Mouse (Mus musculus) neural tube, embryonic 12.5 days (tissue): ENCODE results near the gene Sapcd2. TPM values are rescaled to one million over a fixed set of nuclear protein-coding genes. Genes with fewer than 3 reads are reported as not detected.

Source experiments
- polyA plus RNA-seq: library from polyadenylated mRNA; unstranded; fragments of >200 nt; fragmentation: Nextera tagmentation; extraction: Ambion mirVana; gene quantifications from 2 replicates; pipeline ENCODE4 v1.2.1, GENCODE M21; 2016

The Sapcd2 gene
- polyA plus RNA-seq, 1 experiment from 2014 or later = 38.1 TPM

Other genes starting within 250 kb of the Sapcd2 start
- 96.8 and 97.4 TPM in 2 replicates for gene Nrarp, start 191.6 kb upstream of the Sapcd2 start, polyA plus RNA-seq
- gene Tor4a, start 175.4 kb upstream of the Sapcd2 start, polyA plus RNA-seq = 1.5 and 1.8 TPM in 2 replicates
- 104 and 106 TPM in 2 replicates for gene Nelfb, start 160.8 kb upstream of the Sapcd2 start, polyA plus RNA-seq
- gene Stpg3, start 157.7 kb upstream of the Sapcd2 start, polyA plus RNA-seq = not detected in 2 replicates
- not detected in 2 replicates for gene Fam166a, start 153.6 kb upstream of the Sapcd2 start, polyA plus RNA-seq
- gene Tubb4b, start 147.6 kb upstream of the Sapcd2 start, polyA plus RNA-seq = 424 and 437 TPM in 2 replicates
- not detected in 2 replicates for gene Slc34a3, start 138.0 kb upstream of the Sapcd2 start, polyA plus RNA-seq
- not detected in 2 replicates for gene Rnf224, start 135.5 kb upstream of the Sapcd2 start, polyA plus RNA-seq
- 46.1 and 47.5 TPM in 2 replicates for gene Rnf208, start 130.1 kb upstream of the Sapcd2 start, polyA plus RNA-seq
- gene Cysrt1, start 129.9 kb upstream of the Sapcd2 start, polyA plus RNA-seq = 0.30 TPM in 1 of 2 replicates, not detected in the other
- gene AL732309.1, start 125.5 kb upstream of the Sapcd2 start, polyA plus RNA-seq = 5.2 and 6.4 TPM in 2 replicates
- 20.3 and 22.4 TPM in 2 replicates for gene Tmem203, start 116.9 kb upstream of the Sapcd2 start, polyA plus RNA-seq
- gene Tprn, start 109.7 kb upstream of the Sapcd2 start, polyA plus RNA-seq = 14.4 and 15.2 TPM in 2 replicates
- 201 and 204 TPM in 2 replicates for gene Ssna1, start 99.9 kb upstream of the Sapcd2 start, polyA plus RNA-seq
- 142 and 144 TPM in 2 replicates for gene Anapc2, start 99.8 kb upstream of the Sapcd2 start, polyA plus RNA-seq
- gene Tmem210, start 84.2 kb upstream of the Sapcd2 start, polyA plus RNA-seq = not detected in 2 replicates
- not detected in 2 replicates for gene Lrrc26, start 82.4 kb upstream of the Sapcd2 start, polyA plus RNA-seq
- 8.1 and 11.3 TPM in 2 replicates for gene Grin1, start 53.1 kb upstream of the Sapcd2 start, polyA plus RNA-seq
- gene Man1b1, start 40.0 kb upstream of the Sapcd2 start, polyA plus RNA-seq = 70.3 and 71.7 TPM in 2 replicates
- 21.2 and 24.5 TPM in 2 replicates for gene Dpp7, start 16.0 kb upstream of the Sapcd2 start, polyA plus RNA-seq
- 5.6 and 7.2 TPM in 2 replicates for gene Uap1l1, start 6.6 kb upstream of the Sapcd2 start, polyA plus RNA-seq
- gene Entpd2, start 23.6 kb downstream of the Sapcd2 start, polyA plus RNA-seq = 0.75 and 1.5 TPM in 2 replicates
- gene Npdc1, start 27.0 kb downstream of the Sapcd2 start, polyA plus RNA-seq = 241 and 266 TPM in 2 replicates
- gene Fut7, start 50.9 kb downstream of the Sapcd2 start, polyA plus RNA-seq = 0.09 and 0.29 TPM in 2 replicates
- gene Abca2, start 56.4 kb downstream of the Sapcd2 start, polyA plus RNA-seq = 10.0 and 10.2 TPM in 2 replicates
- gene Clic3, start 84.5 kb downstream of the Sapcd2 start, polyA plus RNA-seq = 1.7 and 2.3 TPM in 2 replicates
- 49.5 and 52.5 TPM in 2 replicates for gene Paxx, start 88.8 kb downstream of the Sapcd2 start, polyA plus RNA-seq
- gene Ptgds, start 97.7 kb downstream of the Sapcd2 start, polyA plus RNA-seq = 1.1 and 1.4 TPM in 2 replicates
- not detected in 2 replicates for gene Lcn12, start 121.6 kb downstream of the Sapcd2 start, polyA plus RNA-seq
- gene Fbxw5, start 128.4 kb downstream of the Sapcd2 start, polyA plus RNA-seq = 107 and 118 TPM in 2 replicates
- 5.3 and 6.1 TPM in 2 replicates for gene C8g, start 129.4 kb downstream of the Sapcd2 start, polyA plus RNA-seq
- 26.9 and 28.0 TPM in 2 replicates for gene Traf2, start 174.6 kb downstream of the Sapcd2 start, polyA plus RNA-seq
- gene Edf1, start 185.5 kb downstream of the Sapcd2 start, polyA plus RNA-seq = 386 TPM in 2 replicates
- 1.7 and 4.8 TPM in 2 replicates for gene Mamdc4, start 202.5 kb downstream of the Sapcd2 start, polyA plus RNA-seq
- gene Phpt1, start 202.9 kb downstream of the Sapcd2 start, polyA plus RNA-seq = 169 and 176 TPM in 2 replicates
- gene Ajm1, start 209.4 kb downstream of the Sapcd2 start, polyA plus RNA-seq = 2.3 and 3.0 TPM in 2 replicates
- gene Rabl6, start 236.2 kb downstream of the Sapcd2 start, polyA plus RNA-seq = 78.3 and 82.5 TPM in 2 replicates
- gene Ccdc183, start 245.4 kb downstream of the Sapcd2 start, polyA plus RNA-seq = 0.26 and 0.30 TPM in 2 replicates
- gene Tmem141, start 249.7 kb downstream of the Sapcd2 start, polyA plus RNA-seq = 22.7 and 24.9 TPM in 2 replicates